Comparison of ENCODE assay signal across 11 mouse cellular contexts in genomic region chr2:165419670-165420111, GRCm38 (mm10). TPM values are rescaled to one million over a fixed set of nuclear protein-coding genes. Genes with fewer than 3 reads are reported as not detected.
A peak's percentile ranks its signal among the peaks of the same experiment; 100 is the strongest.
DNase-seq lines count a peak whose midpoint lies in the region; ATAC-seq lines count a peak whose summit lies in the region.
"Had no signal": no experiment of that assay in that cellular context is flagged by ENCODE, and none has a peak within 500 bp of the region (broad histone marks: within the 10 kb centered on the region; RNA-seq: fewer than 3 reads in every experiment).

No protein-coding gene starts in this region.

- intact Hi-C loops in heart, postnatal 14 days (cut with DNase I), result no loop called here
- intact Hi-C loops in heart, postnatal 25 days (cut with DNase I), result no loop called here

- H3K4me1 ChIP-seq in heart, embryonic 10.5 days, result peaks cover 42% of the 10 kb centered on the region
- peaks cover 9% of the 10 kb centered on the region for H3K4me1 ChIP-seq in hindbrain, embryonic 16.5 days (ENCODE audit: control insufficient read depth, insufficient read depth, low read depth, low read length)
- peaks cover 31% of the 10 kb centered on the region; the same call in 1 of the 2 replicates for H3K4me1 ChIP-seq in midbrain, embryonic 14.5 days (ENCODE audit: control insufficient read depth, insufficient read depth, low read length)

- H3K36me3 ChIP-seq in heart, embryonic 10.5 days, result no peaks in the 10 kb centered on the region
- H3K36me3 ChIP-seq in hindbrain, embryonic 16.5 days (ENCODE audit: control insufficient read depth, insufficient read depth, low read length), result no peaks in the 10 kb centered on the region
- no peaks in the 10 kb centered on the region for H3K36me3 ChIP-seq in midbrain, embryonic 14.5 days (ENCODE audit: control insufficient read depth, insufficient read depth, low read length)

- H3K9me3 ChIP-seq in heart, embryonic 10.5 days, result no peaks in the 10 kb centered on the region
- no peaks in the 10 kb centered on the region for H3K9me3 ChIP-seq in hindbrain, embryonic 16.5 days (ENCODE audit: control insufficient read depth, low read length)
- no peaks in the 10 kb centered on the region for H3K9me3 ChIP-seq in midbrain, embryonic 14.5 days (ENCODE audit: control insufficient read depth, low read length)

- H3K27ac ChIP-seq in heart, embryonic 10.5 days, result 0 out of 2 replicates have a peak overlapping the region, but pooled peaks have one; percentile 17
- H3K27ac ChIP-seq in hindbrain, embryonic 16.5 days (ENCODE audit: low read depth, low read length), result peak overlapping the region; percentile 71
- H3K27ac ChIP-seq in midbrain, embryonic 14.5 days (replicated peaks; ENCODE audit: low read depth, low read length), result peak overlapping the region; percentile 69

- 0 out of 2 replicates have a peak, but pooled peaks cover 5% of the 10 kb centered on the region for H3K27me3 ChIP-seq in heart, embryonic 10.5 days (ENCODE audit: insufficient read depth, poor library complexity, severe bottlenecking)
- no peaks in the 10 kb centered on the region for H3K27me3 ChIP-seq in hindbrain, embryonic 16.5 days (replicated peaks; ENCODE audit: control insufficient read depth, insufficient read depth, low read length)
- H3K27me3 ChIP-seq in midbrain, embryonic 14.5 days (ENCODE audit: control insufficient read depth, insufficient read depth, low read length), result no peaks in the 10 kb centered on the region

- H3K9ac ChIP-seq in hindbrain, embryonic 16.5 days (ENCODE audit: low read depth, low read length), result no peak overlapping the region
- H3K9ac ChIP-seq in midbrain, embryonic 14.5 days (replicated peaks; ENCODE audit: low read length), result no peak overlapping the region

- H3K4me2 ChIP-seq in hindbrain, embryonic 16.5 days (ENCODE audit: low read length), result no peak overlapping the region
- H3K4me2 ChIP-seq in midbrain, embryonic 14.5 days (ENCODE audit: low read length), result no peak overlapping the region

- DNase-seq in heart, embryonic 10.5 days (ENCODE audit: low spot score), result no peak
- no peak for DNase-seq in heart, postnatal 14 days
- peak; percentile 56 to 72 for DNase-seq in cerebellum, postnatal 25 days
- peak; percentile 45 for DNase-seq in midbrain, embryonic 14.5 days
- DNase-seq in lung, postnatal 25 days (ENCODE audit: low spot score), result no peak
- DNase-seq in heart, postnatal 25 days (ENCODE audit: low spot score), result no peak
- DNase-seq in thymus, postnatal 0 days (ENCODE audit: low spot score), result no peak
- DNase-seq: heart, adult 11 months; kidney, adult 2 months had no signal

- peak; percentile 88 for ATAC-seq in hindbrain, embryonic 16.5 days
- peak; percentile 55; the same call in 1 of the 2 replicates for ATAC-seq in midbrain, embryonic 14.5 days (ENCODE audit: low FRiP score, low TSS enrichment)

- 81% methylated on average over 4 of the region's 4 CpGs for WGBS in heart, embryonic 10.5 days
- 35% methylated on average over 4 of the region's 4 CpGs for WGBS in hindbrain, embryonic 16.5 days
- WGBS in midbrain, embryonic 14.5 days, result 44% methylated on average over 4 of the region's 4 CpGs

- no peak overlapping the region for H3K4me3 ChIP-seq in heart, embryonic 10.5 days
- no peak overlapping the region for H3K4me3 ChIP-seq in hindbrain, embryonic 16.5 days (ENCODE audit: low read length)
- H3K4me3 ChIP-seq in midbrain, embryonic 14.5 days (replicated peaks; ENCODE audit: low read depth, low read length), result no peak overlapping the region

RNA-seq across cellular contexts. Expression of gene Ocstamp, which starts 19.5 kb away (rescaled TPM):
- polyA plus RNA-seq in heart, embryonic 10.5 days (2016; fragmentation: Nextera tagmentation; extraction: Ambion mirVana), result 0.07 and 0.39 TPM in 2 replicates
- not detected for total RNA-seq in heart, postnatal 14 days (2021)
- polyA plus RNA-seq in hindbrain, embryonic 16.5 days (2015; fragmentation: Nextera tagmentation; extraction: Ambion mirVana), result 0.04 and 0.05 TPM in 2 replicates
- 0.08 TPM in 1 of 2 replicates, not detected in the other for polyA plus RNA-seq in midbrain, embryonic 14.5 days (2014; fragmentation: Nextera tagmentation; extraction: Ambion mirVana)
- total RNA-seq in heart, postnatal 25 days (2021), result under 1 TPM in 1 of 2 experiments, not detected in 1; 0.06 TPM
- polyA plus RNA-seq in thymus, postnatal 0 days (2015; fragmentation: Nextera tagmentation; extraction: Ambion mirVana), result 0.03 TPM in 1 of 2 replicates, not detected in the other

RNA-seq across cellular contexts. Expression of gene Zfp334, which starts 31.6 kb away (rescaled TPM):
- 9.3 and 12.2 TPM in 2 replicates for polyA plus RNA-seq in heart, embryonic 10.5 days (2016; fragmentation: Nextera tagmentation; extraction: Ambion mirVana)
- 1 to 10 TPM; 2.9 to 3.0 TPM for total RNA-seq in heart, postnatal 14 days (2021)
- 6.8 and 9.0 TPM in 2 replicates for polyA plus RNA-seq in hindbrain, embryonic 16.5 days (2015; fragmentation: Nextera tagmentation; extraction: Ambion mirVana)
- polyA plus RNA-seq in midbrain, embryonic 14.5 days (2014; fragmentation: Nextera tagmentation; extraction: Ambion mirVana), result 11.7 and 15.7 TPM in 2 replicates
- total RNA-seq in heart, postnatal 25 days (2021), result 1 to 10 TPM; 2.2 to 2.4 TPM
- 0.54 and 0.60 TPM in 2 replicates for polyA plus RNA-seq in thymus, postnatal 0 days (2015; fragmentation: Nextera tagmentation; extraction: Ambion mirVana)

RNA-seq across cellular contexts. Expression of gene Zfp663, which starts 51.2 kb away (rescaled TPM):
- polyA plus RNA-seq in heart, embryonic 10.5 days (2016; fragmentation: Nextera tagmentation; extraction: Ambion mirVana), result 0.23 and 0.60 TPM in 2 replicates
- total RNA-seq in heart, postnatal 14 days (2021), result not detected
- 4.5 and 5.5 TPM in 2 replicates for polyA plus RNA-seq in hindbrain, embryonic 16.5 days (2015; fragmentation: Nextera tagmentation; extraction: Ambion mirVana)
- polyA plus RNA-seq in midbrain, embryonic 14.5 days (2014; fragmentation: Nextera tagmentation; extraction: Ambion mirVana), result 8.4 and 10.8 TPM in 2 replicates
- total RNA-seq in heart, postnatal 25 days (2021), result not detected
- polyA plus RNA-seq in thymus, postnatal 0 days (2015; fragmentation: Nextera tagmentation; extraction: Ambion mirVana), result 0.14 TPM in 1 of 2 replicates, not detected in the other
- polyA plus RNA-seq: kidney, adult 2 months; liver, embryonic 16.5 days had no signal

RNA-seq across cellular contexts. Expression of gene Slc13a3, which starts 53.3 kb away (rescaled TPM):
- 0.14 and 0.53 TPM in 2 replicates for polyA plus RNA-seq in heart, embryonic 10.5 days (2016; fragmentation: Nextera tagmentation; extraction: Ambion mirVana)
- under 1 TPM; 0.34 to 0.38 TPM for total RNA-seq in heart, postnatal 14 days (2021)
- 11.7 and 13.1 TPM in 2 replicates for polyA plus RNA-seq in hindbrain, embryonic 16.5 days (2015; fragmentation: Nextera tagmentation; extraction: Ambion mirVana)
- polyA plus RNA-seq in midbrain, embryonic 14.5 days (2014; fragmentation: Nextera tagmentation; extraction: Ambion mirVana), result 3.9 and 5.5 TPM in 2 replicates
- total RNA-seq in heart, postnatal 25 days (2021), result under 1 TPM; 0.20 to 0.52 TPM
- 0.41 and 0.53 TPM in 2 replicates for polyA plus RNA-seq in thymus, postnatal 0 days (2015; fragmentation: Nextera tagmentation; extraction: Ambion mirVana)

Comparison
In these comparisons a context has a peak if more than half of its experiments do, and no peak if none do; other contexts are left out.
1. DNase-seq: peak in cerebellum, postnatal 25 days (2 of 2) and midbrain, embryonic 14.5 days (single experiment); none in heart, embryonic 10.5 days (single experiment), heart, postnatal 14 days (0 of 2), lung, postnatal 25 days (single experiment), heart, postnatal 25 days (single experiment) and thymus, postnatal 0 days (single experiment).
2. H3K27ac ChIP-seq: peak in every context shown above with its lines; median percentile 71 in hindbrain, embryonic 16.5 days; 69 in midbrain, embryonic 14.5 days; 17 in heart, embryonic 10.5 days.